Mouse (Mus musculus): ENCODE data around the gene Epm2a. TPM values are rescaled to one million over a fixed set of nuclear protein-coding genes. Genes with fewer than 3 reads are reported as not detected.
"Not testable (repeated sequence)": the region's sequence is repeated elsewhere in the genome, so short reads cannot be mapped to it uniquely, and the experiment has no call there.

Epm2a gene
- polyA plus RNA-seq (2017; shearing (Covaris generic)): not detected

DNA sequence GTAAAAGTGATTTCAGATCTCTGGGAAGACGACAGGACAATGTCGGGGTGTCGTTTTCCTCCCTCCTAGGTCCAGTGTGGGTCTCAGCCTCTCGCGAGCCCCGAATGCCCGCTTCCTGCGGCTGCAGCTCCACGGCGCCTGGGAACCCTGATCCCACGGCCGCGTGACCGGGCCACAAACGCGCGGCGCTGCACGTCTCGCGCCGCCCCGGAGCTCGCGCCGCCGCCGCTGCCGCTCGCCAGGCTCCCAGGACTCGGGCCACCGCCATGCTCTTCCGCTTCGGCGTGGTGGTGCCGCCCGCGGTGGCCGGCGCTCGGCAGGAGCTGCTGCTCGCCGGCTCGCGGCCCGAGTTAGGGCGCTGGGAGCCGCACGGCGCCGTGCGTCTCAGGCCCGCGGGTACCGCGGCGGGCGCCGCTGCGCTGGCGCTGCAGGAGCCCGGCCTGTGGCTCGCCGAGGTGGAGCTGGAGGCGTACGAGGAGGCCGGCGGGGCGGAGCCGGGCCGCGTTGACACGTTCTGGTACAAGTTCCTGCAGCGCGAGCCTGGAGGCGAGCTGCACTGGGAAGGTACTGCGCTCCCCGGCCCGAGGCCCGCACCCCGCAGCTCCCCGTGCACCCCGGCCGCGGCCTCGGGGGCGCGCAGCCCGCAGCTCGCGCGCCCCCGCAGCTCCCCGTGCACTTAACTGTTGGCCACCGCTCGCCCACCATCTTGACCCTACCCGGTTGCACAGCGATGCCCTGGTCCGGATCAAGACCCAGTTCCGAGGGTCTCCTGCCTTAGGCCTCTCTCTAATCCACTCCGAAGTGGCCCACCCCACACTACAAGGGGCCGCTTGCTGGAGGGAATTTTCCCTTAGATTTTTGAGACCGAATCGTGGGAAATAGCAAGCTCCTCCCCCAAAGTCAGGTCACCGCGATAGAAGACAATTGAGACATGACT is at the start of gene Epm2a:
TSS of gene Epm2a (plus strand) at position 200 of the 937 bp plus-strand sequence.
- ATAC-seq: peak; percentile 80

DNA sequence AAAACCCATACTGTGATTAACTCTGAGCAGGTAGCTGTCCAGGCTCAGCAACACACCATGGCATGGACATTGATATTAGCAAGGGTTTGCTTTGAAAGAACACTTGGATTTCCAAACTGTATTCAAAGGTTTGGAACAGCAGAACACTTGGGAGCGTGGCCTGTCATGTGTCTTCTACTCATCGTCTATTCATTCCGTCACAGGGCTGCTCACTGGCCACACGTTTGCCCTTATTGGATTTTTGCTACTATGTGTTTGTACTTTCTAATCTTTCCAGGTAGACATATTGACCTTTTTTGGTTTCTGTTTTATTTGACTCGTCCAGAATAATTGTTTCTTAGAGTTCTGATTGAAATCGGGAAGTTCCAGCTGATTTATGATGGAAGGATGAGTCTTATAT is 44.8 kb upstream of the Epm2a start:
- no peak for ATAC-seq

DNA sequence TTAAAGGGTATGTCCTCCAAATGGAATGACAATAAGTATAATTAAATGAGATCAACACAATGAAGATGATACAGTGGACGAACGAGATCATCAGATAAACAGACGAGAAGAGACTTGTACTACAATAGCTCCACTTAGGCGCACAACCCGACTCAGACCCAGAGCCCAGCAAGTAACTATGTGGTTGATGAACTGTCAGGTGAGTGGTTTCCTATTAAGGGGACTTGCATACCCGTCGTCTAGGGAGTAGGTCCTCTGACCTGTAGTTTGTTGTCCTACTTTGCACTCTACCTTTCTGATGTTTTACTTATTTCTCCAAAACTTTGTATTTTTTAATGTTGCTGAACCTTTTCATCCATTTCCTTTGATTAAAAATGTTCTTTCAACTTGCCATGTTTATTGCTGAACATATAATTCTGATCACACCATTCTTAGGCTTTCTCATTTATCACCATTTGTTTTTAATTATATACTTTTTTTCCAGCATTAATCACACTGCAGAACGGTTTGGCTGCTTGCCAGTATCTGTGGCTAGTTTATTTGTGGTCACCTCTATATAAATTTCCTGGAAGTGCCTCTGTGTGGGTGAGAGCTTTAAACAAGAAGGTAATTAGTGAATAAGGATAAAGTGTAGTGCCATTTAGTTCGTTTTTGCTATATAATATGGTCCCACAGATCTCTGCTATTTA is 37.7 kb upstream of the Epm2a start:
- no peak for ATAC-seq

DNA sequence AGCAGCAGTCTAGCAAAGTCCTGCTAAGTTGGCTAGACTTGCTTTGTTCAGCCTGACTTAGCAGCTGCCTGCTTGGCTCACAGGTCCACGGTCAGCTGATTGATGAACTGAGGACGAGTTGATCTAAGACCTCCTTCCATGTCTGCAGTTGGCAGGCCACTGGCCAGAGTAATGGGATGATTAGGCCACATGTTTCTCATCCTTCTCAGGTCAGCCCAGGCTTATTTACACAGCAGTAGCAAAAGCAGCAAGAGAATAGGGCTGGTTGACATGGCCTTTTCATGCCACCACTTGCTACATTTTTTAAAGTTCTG is 37.2 kb upstream of the Epm2a start:
- ATAC-seq: no peak

DNA sequence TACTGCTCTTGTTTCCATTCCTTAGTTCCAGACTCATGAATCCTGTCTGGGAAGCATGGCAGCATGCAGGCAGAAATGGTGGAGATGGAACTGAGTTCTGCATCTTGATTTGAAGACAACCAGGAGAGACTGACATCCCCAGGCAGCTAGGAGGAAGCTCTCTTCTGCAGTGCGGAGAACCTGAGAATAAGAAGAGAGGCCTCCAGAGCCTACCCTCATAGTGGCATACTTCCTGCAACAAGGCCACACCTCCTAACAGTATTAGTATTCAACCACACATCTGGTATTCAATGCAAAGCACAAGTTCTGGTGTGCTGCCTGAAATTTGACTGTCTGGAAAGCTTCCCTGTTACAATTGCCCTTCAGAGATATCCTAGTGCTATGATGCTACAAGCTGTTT is 33.3 kb upstream of the Epm2a start:
- no peak for ATAC-seq

DNA sequence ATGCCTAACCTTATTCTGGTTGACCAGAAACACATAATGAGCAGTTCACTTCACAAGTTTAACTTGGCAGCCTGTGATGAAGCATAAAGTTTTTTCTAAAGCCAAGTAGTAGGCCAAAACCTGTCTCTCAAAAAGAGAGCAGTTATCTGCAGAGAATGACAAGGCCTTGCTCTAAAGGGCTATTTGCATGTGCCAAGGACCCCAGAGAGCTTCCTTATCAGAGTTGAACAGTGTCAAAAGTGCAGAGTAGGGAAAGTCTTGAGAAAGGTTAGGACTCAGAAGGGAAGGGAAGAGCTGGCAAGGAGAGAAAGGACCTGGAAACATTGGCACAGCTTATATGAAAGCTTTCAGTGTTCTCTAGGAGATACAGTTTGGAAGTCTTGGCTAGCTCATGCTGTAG is 32.7 kb upstream of the Epm2a start:
- no peak for ATAC-seq

DNA sequence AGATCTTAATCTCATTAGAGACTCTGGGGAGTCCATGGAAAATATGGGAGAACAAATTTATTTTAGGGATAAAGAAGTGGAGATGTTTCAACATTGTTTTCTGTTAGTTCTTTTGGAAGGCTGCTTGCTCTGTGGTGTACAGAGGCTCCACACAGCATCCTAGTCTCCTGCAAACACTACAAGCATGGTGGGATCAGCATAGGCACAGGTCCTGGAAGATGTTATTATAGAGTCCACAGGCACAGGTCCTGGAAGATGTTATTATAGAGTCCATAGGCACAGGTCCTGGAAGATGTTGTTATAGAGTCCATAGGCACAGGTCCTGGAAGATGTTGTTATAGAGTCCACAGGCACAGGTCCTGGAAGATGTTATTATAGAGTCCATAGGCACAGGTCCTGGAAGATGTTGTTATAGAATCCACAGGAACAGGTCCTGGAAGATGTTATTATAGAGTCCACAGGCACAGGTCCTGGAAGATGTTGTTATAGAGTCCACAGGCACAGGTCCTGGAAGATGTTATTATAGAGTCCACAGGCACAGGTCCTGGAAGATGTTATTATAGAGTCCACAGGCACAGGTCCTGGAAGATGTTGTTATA is 25.2 kb upstream of the Epm2a start:
- ATAC-seq: not testable (repeated sequence)

DNA sequence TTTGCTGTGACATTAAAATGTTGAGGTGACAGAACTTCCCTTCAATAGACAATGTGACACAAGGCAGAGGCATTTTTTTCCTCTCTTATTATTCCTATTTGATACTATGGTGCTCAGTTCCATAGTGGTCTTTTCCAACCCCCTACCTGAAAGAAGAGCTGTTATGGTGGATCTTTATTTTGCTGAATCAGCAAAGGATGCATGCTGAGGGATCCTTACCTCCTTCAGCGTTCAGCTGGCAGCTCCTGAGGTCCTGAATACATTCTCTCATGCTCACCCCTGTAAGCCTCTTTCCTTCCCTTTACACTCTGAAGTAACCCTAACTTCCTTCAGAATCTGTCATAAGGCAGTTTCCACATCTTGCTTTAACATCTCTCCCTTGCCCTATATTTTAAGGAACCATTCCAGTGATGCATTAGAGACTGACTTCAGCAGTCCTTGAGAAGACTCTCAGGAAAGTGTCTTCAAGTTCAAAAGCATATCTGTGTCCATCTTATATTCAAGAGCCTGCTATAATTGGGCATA is 23.7 kb upstream of the Epm2a start:
- ATAC-seq: no peak

DNA sequence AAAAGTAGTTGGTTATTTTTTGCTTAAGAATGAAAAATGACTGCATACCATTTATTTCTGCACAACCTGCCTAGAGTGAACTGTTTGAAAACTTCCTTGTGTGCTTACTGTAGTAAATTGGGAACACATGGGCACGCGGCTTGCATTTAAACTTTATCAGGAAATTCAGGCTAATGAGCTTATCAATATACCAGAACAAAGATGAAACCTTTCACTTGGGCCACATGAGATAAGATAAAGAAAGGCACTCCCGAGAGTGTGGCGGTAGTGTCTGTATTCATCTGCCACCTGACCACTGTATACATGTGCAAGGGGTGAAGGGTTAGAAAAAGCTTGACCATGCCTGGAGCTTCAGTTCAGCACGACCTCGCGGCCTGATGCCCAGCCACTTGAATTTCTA is 20.9 kb upstream of the Epm2a start:
- no peak for ATAC-seq

DNA sequence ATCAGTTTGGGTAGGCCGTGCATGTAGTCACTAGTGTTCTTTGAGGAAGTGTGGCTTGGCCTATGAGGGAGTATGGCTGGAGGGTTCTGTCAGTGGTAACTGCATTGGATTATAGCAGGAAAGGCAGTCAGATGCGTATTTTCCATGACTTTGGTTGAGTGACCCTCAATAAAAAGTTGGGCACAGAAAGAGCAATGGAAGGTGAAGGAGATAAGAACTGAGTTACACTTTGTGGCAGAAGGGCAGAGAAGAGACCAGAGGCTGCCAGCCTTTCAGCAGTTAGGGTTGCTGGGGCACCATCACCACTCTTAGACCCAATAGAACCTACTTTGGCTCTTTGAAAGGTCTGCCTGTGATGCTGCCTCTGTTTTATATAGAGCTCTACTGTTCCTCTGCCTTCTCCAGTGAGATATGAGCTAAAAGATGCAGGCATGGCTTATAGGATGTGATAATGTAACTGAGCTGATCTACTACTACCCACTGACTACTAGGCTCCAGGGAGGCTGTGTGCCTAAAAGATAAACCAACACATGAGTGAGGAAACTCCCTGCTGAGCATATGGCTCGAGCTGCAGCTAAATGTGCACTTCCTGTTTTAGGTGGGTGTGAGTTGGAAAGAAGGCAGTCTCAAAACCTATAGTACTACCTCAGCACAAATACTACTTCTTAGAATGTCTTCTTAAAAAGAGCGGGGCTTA is 19.9 kb upstream of the Epm2a start:
- ATAC-seq: no peak

DNA sequence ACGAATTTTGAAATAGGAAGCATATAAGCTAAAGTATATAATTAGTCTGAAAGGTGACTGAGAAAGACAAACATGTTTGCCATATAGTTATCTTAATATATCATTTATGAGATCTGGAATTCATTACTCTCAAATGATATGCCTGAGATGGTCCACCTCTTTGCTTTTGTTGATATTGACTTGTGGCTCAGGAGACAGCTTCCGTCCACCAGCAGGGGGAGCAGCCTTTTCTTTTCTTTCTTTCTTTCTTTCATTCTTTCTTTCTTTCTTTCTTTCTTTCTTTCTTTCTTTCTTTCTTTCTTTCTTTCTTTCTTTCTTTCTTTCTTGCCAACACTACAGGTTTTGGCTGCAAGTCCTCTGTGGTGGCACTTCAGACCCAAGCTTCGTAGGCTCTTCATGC is 16.7 kb upstream of the Epm2a start:
- ATAC-seq: no peak

DNA sequence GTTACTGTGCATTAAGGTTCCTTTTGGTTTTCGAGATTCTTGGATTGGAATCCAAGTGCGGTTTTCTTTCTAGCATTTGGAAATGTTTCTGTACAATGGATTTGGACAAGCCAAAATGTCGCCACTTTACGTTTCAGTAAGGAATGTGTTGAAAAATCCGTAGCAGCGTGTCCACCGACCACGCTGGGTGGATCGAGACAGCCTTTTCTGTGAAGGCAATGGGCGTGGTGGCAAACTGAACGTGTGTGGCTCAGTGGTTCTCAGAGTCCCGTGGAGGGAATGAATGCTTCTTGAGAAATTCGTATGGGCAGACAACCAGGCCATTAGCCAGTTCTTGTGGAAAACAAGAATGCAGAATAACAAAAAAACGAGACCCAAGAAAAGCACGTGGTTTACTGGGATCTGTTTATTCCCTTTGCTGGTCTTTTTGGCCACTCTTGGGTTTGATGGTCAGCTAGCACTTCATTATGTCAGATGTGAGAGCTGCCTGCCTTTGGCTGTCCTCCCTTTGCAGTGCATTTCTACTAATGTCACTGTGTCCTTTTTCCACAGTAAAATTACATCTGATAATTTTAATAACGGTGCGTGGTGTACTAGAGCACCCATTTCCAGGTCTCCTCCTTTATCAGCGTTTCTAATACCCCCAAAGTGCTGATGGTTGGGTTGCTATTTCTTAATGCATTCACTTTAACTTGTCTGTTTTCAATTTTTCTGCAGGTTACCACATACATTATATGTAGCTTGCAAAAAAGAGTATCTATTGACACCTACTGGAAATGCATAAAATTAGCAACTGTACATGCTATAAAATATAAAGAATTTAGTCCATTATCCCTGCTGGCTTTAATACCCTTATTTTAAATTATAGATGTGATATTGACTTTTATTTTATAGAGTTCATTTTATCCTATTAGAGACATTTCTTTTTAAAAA is 1.6 kb downstream of the Epm2a start:
- no peak for ATAC-seq

DNA sequence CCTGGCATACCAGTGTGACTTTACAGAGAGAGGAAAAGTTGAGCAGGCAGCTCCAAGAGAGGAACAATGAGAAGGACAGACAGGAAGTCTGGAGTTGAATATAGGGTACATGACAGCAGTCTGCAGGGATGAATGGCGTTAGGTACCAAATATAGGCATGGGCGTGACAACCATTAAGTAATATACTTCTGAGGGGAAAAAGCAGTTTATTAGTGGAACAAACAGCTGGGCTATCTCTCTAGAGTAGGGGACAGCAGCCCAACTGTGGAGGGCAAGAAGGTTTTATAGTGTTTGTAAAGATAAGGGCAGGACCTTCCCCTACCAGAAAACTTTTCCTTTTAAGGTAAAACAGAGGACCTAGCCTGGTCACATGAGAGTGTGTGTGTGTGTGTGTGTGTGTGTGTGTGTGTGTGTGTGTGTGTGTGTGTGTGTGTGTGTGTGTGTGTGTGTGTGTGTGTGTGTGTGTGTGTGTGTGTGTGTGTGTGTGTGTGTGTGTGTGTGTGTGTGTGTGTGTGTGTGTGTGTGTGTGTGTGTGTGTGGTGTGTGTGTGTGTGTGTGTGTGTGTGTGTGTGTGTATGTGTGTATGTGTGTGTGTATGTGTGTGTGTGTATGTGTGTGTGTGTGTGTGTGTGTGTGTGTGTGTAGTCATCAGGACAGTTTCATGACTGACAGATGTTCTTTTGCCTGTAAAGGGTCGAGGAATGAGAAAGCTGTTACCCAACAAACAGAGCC is 7.2 kb downstream of the Epm2a start:
- ATAC-seq: not testable (repeated sequence)

DNA sequence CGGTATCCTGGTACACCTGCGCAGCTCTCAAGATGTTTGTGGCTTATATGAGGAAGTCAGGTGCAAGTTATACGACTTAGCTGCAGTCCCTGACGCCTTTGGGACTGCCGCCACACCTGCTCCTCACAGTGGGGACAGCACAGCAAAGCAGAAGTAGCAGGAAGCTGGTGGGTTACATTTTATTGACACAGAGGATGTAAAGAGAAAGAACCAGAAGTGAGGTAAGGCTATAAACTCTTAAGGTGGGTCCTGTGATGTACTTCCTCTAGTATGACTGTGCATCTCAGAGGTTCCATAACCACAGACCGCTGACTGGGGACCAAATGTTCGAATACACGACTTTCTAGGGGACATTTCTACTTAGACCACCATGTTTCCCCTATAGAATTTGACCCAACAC is 11.4 kb downstream of the Epm2a start:
- no peak for ATAC-seq

DNA sequence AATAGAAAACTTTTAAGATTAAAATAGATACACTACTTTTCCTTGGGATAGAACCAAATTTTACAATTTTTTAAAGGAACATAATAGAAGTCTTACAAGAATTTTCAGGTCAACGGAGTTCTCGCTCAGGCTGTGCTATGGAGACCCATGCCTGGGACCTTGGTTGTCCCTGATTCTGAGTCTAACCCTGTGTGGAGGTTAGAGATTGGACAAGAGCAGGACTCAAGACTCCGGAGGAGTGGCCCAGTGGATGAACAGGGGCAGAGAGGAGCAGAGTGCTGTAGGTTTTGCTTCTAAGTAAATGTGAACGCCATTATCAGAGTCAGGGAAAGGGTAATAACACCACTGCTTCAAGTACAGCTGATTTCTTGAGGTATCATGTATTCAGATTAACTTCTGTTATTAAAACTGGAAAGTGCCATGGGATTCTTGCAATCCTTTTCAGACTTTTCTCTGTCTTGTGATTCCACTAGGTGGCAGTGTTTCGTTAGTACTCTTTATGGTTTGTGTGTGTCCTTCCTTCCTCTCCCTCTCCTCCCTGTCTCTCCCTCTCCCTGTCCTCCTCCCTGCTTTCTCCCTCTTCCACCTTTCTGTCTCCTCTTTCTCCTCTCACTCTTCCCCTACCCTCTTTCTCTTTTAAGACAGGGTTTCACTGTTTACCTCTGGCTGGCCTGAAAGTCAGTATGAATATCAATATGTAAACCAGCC is 18.9 kb downstream of the Epm2a start:
- ATAC-seq: no peak

DNA sequence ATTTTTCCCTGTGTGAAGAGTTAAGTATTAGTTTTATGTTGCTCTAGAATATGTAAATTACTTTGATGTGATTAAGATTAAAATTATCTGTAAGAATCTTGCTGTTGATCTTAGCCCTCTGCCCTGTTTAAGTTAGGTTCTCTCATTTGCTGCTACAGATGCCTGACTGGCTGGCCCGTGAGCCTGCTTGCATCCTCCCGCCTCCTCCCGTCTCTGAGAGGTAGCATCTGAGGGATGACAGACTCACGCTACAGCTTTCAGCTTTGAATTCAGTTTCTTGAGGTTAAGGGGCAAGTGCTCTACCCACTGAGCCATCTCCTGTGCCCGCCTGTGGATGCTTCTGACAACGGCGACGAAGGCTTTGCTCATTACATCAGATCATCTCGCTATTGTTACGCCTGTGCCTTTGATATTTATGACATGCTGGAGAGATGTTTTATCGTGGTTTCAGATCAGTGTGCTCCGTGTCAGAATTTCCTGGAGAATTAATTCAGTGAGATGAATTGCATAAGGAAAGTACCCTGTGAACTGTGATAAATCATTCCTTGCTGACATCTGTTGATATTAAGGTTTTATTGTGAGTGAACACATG is 19.8 kb downstream of the Epm2a start:
- ATAC-seq: no peak

DNA sequence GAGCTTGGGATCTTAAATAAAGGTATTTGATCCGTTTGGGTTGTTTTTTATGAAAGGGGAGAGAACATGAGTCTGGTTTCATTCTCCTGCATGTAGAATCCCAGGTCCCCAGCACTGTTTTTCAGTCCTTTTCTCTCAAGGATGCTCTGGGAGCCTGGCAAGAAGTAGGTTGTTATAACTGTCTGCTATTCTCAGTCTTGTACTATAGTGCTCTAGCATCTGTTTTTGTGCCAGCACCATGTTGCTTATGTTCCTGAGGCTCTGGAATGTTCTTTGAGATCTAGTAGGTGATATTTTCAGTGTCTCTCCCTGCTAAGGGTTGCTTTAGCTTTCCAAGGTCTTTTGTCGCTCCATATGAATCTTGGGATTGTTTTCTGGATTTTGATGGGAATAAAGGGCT is 38.1 kb downstream of the Epm2a start:
- ATAC-seq: no peak

DNA sequence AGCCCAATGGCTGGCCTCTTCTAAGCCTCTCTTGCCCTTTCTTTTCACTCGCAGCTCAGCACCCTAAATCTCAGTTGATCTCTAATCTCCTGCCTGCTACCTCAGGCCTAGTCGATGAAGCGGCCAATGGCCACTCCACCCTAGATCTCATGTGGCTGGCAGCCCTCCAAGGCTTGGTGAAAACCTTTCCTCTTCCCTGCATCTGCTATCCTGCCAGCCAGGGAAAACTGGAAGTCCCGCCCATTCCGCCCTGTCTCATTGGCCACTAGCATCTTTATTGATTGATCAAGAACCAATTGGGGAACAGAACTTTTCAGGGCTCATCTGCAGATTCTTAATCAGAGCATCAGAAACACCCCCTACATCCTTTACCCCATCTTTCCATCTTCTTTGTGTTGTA is 67.7 kb downstream of the Epm2a start:
- no peak for ATAC-seq

DNA sequence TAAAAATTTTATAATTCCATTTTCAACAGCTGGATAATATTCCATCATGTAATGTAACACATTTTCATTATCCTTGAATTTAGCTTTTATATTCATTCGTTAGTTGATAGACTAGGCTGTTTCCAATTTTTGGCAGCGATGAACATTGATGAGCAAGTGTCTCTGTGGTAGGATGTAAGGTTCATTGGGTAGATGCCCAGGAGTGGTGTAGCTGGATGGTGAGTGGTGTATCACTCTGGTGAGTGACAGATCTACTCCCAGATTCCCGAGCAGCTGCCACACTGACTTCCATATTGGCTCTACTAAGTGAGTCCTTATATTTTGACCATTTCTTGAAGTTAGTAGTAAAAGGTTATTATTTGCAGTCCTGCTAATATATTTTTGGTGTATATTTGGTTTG is 76.9 kb downstream of the Epm2a start:
- ATAC-seq: no peak
